In the genomic region with DNA sequence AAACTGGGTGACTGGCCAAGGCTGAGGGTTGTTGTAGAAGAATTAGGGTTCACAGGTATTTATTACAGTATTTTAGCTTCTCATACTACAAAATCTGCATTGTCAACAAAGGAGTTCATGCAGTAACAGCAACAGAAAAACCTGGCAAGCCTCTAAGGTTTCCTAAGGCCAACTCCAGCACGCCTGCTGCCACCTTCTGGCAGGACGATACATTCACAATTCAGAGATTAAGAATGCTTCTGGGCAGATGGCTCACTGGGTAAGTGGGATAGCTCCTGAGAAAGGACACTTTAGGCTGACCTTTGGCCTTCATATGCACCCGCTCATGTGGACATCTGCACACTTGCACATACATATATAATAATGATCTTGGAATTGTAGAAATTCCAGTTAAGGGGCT, we compare ENCODE assay signal across 9 mouse cellular contexts. TPM values are rescaled to one million over a fixed set of nuclear protein-coding genes. Genes with fewer than 3 reads are reported as not detected.
DNase-seq lines count a peak whose midpoint lies in the region; ATAC-seq and TF ChIP-seq lines count a peak whose summit lies in the region.
"Had no signal": no experiment of that assay in that cellular context is flagged by ENCODE, and none has a peak within 500 bp of the region (broad histone marks: within the 10 kb centered on the region; RNA-seq: fewer than 3 reads in every experiment).

No protein-coding gene starts in this region.

- H3K9ac ChIP-seq in lung, embryonic 14.5 days = no peak overlapping the region

- no peak for TF ChIP-seq POLR2A in bone marrow macrophage, adult 2 months (IDR thresholded peaks at IDR 0.05; ENCODE audit: borderline replicate concordance, low read depth, low read length)

- TF ChIP-seq CTCF in bone marrow macrophage, adult 2 months (IDR thresholded peaks at IDR 0.05; ENCODE audit: low read depth, low read length) = 0 out of 2 replicates have a peak, but pooled peaks have one; percentile 38
- peak; percentile 70 for TF ChIP-seq CTCF in lung, embryonic 14.5 days (IDR thresholded peaks at IDR 0.05; ENCODE audit: low read depth)

- H3K36me3 ChIP-seq in lung, embryonic 14.5 days (ENCODE audit: insufficient read depth) = peaks cover 71% of the 10 kb centered on the region

- DNase-seq in frontal cortex, postnatal 14 days (ENCODE audit: low spot score in 2 of 2) = no peak
- peak; percentile 70 for DNase-seq in CD4-positive, CD25-positive, alpha-beta regulatory T cell, adult 2 months (ENCODE audit: low read depth, low spot score)
- DNase-seq in kidney, postnatal 14 days = peak; percentile 58
- DNase-seq in lung, embryonic 14.5 days = peak; percentile 77
- peak; percentile 40 to 43 for DNase-seq in spleen, postnatal 36 days (ENCODE audit: low spot score in 2 of 2)

- no peak overlapping the region for H3K27ac ChIP-seq in bone marrow macrophage, adult 2 months (ENCODE audit: insufficient read depth, low read depth, low read length)
- H3K27ac ChIP-seq in lung, embryonic 14.5 days (ENCODE audit: low read depth) = no peak overlapping the region

- ATAC-seq in frontal cortex, adult (ENCODE audit: low TSS enrichment) = peak; percentile 59; the same call in 1 of the 2 replicates
- ATAC-seq in erythroid progenitor cell, adult 5-6 weeks (replicated peaks; ENCODE audit: low FRiP score, poor library complexity, severe bottlenecking) = peak; percentile 94
- ATAC-seq in lung, embryonic 14.5 days (ENCODE audit: insufficient read depth) = no peak

- no peak overlapping the region for H3K4me2 ChIP-seq in lung, embryonic 14.5 days

- H3K4me1 ChIP-seq in bone marrow macrophage, adult 2 months (ENCODE audit: control insufficient read depth, insufficient read depth, low read length) = no peaks in the 10 kb centered on the region
- no peaks in the 10 kb centered on the region for H3K4me1 ChIP-seq in lung, embryonic 14.5 days (ENCODE audit: insufficient read depth)

- no peak overlapping the region for H3K4me3 ChIP-seq in bone marrow macrophage, adult 2 months (ENCODE audit: insufficient read depth, low read length)
- no peak overlapping the region for H3K4me3 ChIP-seq in lung, embryonic 14.5 days (ENCODE audit: low read depth, low read length)

- no peaks in the 10 kb centered on the region for H3K9me3 ChIP-seq in lung, embryonic 14.5 days (ENCODE audit: low read depth, low read length)

- H3K27me3 ChIP-seq in lung, embryonic 14.5 days (ENCODE audit: insufficient read depth, low read length) = no peaks in the 10 kb centered on the region

- 43% methylated on average over 3 of the region's 3 CpGs for WGBS in lung, embryonic 14.5 days

RNA-seq across cellular contexts. Expression of gene Timm23, which starts 9.3 kb away (rescaled TPM):
- 35.2 and 40.5 TPM in 2 replicates for polyA plus RNA-seq in bone marrow macrophage, adult 2 months (2012; ENCODE audit: insufficient read depth, insufficient read length, missing spikeins)
- total RNA-seq in erythroid progenitor cell, adult 5-6 weeks (2015; ENCODE audit: low replicate concordance) = 50.3 and 60.2 TPM in 2 replicates
- 35.0 and 38.0 TPM in 2 replicates for total RNA-seq in erythroid progenitor cell, adult 5-6 weeks (2017; ENCODE audit: low replicate concordance)
- polyA plus RNA-seq in lung, embryonic 14.5 days (2014; fragmentation: Nextera tagmentation; extraction: Ambion mirVana) = 293 and 296 TPM in 2 replicates

RNA-seq across cellular contexts. Expression of gene Parg, which starts 9.3 kb away (rescaled TPM):
- 23.3 TPM in 2 replicates for polyA plus RNA-seq in bone marrow macrophage, adult 2 months (2012; ENCODE audit: insufficient read depth, insufficient read length, missing spikeins)
- total RNA-seq in erythroid progenitor cell, adult 5-6 weeks (2015; ENCODE audit: low replicate concordance) = 26.3 and 28.1 TPM in 2 replicates
- total RNA-seq in erythroid progenitor cell, adult 5-6 weeks (2017; ENCODE audit: low replicate concordance) = 61.9 and 69.3 TPM in 2 replicates
- polyA plus RNA-seq in lung, embryonic 14.5 days (2014; fragmentation: Nextera tagmentation; extraction: Ambion mirVana) = 53.4 and 54.5 TPM in 2 replicates

RNA-seq across cellular contexts. Expression of gene Ncoa4, which starts 32.8 kb away (rescaled TPM):
- polyA plus RNA-seq in bone marrow macrophage, adult 2 months (2012; ENCODE audit: insufficient read depth, insufficient read length, missing spikeins) = 173 and 209 TPM in 2 replicates
- total RNA-seq in erythroid progenitor cell, adult 5-6 weeks (2015; ENCODE audit: low replicate concordance) = 292 and 362 TPM in 2 replicates
- total RNA-seq in erythroid progenitor cell, adult 5-6 weeks (2017; ENCODE audit: low replicate concordance) = 249 and 315 TPM in 2 replicates
- 105 and 108 TPM in 2 replicates for polyA plus RNA-seq in lung, embryonic 14.5 days (2014; fragmentation: Nextera tagmentation; extraction: Ambion mirVana)

RNA-seq across cellular contexts. Expression of gene Msmb, which starts 50.6 kb away (rescaled TPM):
- polyA plus RNA-seq in bone marrow macrophage, adult 2 months (2012; ENCODE audit: insufficient read depth, insufficient read length, missing spikeins) = not detected in 2 replicates
- not detected in 2 replicates for total RNA-seq in erythroid progenitor cell, adult 5-6 weeks (2015; ENCODE audit: low replicate concordance)
- total RNA-seq in erythroid progenitor cell, adult 5-6 weeks (2017; ENCODE audit: low replicate concordance) = not detected in 2 replicates
- not detected in 2 replicates for polyA plus RNA-seq in lung, embryonic 14.5 days (2014; fragmentation: Nextera tagmentation; extraction: Ambion mirVana)
- total RNA-seq: left cerebral cortex, adult 8-10 months had no signal

Comparison
In these comparisons a context has a peak if more than half of its experiments do, and no peak if none do; other contexts are left out.
1. DNase-seq: peak in CD4-positive, CD25-positive, alpha-beta regulatory T cell, adult 2 months (single experiment), kidney, postnatal 14 days (single experiment), lung, embryonic 14.5 days (single experiment) and spleen, postnatal 36 days (2 of 2); none in frontal cortex, postnatal 14 days (0 of 2).